Mouse (Mus musculus): ENCODE measurements around the gene Elmo1. TPM values are rescaled to one million over a fixed set of nuclear protein-coding genes. Genes with fewer than 3 reads are reported as not detected.

Gene Elmo1
- total RNA-seq, 2 experiments from 2014 or later, result 27.4 to 27.9 TPM

GRCm38 (mm10) chr13:20406470-20407213 is 316.2 kb downstream of the Elmo1 start:
- H3K27ac ChIP-seq, result no peak overlapping the region

DNA sequence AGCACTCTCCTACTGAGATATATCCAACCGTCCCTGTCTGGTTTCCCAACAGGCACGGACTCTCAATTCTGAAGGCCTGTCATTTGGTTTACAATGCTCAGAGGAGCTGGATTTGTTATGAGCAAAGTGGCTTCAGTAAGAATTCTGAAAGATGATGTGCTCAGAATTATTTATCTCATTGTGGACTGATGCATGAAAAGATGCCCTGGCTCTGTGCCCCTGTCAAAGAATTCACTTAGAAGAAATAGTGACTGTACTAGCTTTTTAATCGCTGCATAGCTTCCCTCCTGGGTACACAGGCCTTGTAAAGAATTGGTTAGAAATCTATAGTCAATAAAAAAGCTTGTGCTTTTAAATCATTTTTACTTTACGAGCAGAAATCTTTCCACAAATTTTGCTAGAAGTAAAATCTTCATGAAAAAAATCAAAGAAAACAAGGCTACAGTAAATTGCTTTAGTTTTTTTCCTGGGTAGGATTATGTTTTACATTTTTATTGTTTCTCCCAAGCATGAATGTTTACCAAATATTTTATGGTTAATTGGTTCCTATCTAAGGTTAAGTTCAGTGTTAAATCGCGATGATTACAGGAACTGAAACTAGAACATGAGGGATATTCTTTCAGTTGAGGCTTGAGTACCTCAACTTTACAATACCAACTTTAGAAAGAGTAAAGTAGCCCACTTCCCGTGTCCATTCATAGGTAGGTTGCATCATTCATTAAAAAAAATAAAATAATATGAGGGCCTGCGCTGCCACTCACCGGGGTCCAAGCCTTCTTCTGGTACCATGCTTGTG is 320.1 kb downstream of the Elmo1 start:
- no peak for DNase-seq (ENCODE audit: low spot score in 2 of 2)
- TF ChIP-seq CTCF (conservative IDR thresholded peaks at IDR 0.05), result no peak
- no peak overlapping the region for H3K27ac ChIP-seq
- no peak overlapping the region for H3K4me3 ChIP-seq

More at GRCm38 (mm10) chr13:20406470-20407213, 316.2 kb downstream of the Elmo1 start:
- H3K4me3 ChIP-seq, result no peak overlapping the region
- no peak for TF ChIP-seq CTCF (conservative IDR thresholded peaks at IDR 0.05)
- DNase-seq (ENCODE audit: low spot score in 2 of 2), result no peak

- H3K27ac ChIP-seq, result no peak overlapping the region
- no peak for DNase-seq (ENCODE audit: low spot score in 2 of 2)
- TF ChIP-seq CTCF (conservative IDR thresholded peaks at IDR 0.05), result no peak
- no peak overlapping the region for H3K4me3 ChIP-seq
Observed at GRCm38 (mm10) chr13:20416691-20417660, 326.6 kb downstream of the Elmo1 start.

GRCm38 (mm10) chr13:20430998-20431397 is 340.6 kb downstream of the Elmo1 start:
- DNase-seq (ENCODE audit: low spot score in 2 of 2), result no peak
- H3K27ac ChIP-seq, result no peak overlapping the region
- no peak overlapping the region for H3K4me3 ChIP-seq
- no peak for TF ChIP-seq CTCF (conservative IDR thresholded peaks at IDR 0.05)

DNA sequence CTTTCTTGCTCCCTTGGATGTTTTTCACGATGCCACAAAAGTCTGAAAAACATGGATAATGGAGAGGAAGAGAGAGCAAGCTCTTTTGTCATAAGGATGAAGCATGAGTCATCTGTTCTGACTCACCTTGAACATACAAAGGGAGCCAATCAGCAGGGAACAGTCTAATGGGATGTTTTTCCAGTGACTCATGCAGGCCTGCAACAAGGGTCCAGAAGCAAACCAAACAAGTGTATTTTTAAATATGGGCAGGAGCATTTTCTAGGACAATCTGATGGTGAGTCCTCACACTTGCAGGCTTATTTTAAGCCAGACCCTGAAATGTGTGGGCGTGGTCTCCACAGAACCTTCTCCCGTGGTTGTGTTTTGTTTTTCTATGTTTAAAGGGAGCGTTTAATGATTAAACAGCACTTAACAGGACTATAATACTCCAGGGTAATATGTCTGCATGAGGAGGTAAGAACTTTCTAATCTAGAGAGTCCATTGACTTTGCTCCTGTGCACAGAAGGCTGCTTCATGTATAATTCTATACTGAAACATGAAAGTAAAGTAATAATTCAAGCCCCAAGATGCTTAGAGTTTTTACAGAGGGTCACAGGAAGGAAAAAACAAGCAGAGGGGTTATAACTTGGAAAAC is 342.9 kb downstream of the Elmo1 start:
- peak in 1 of 2 experiments; percentile 8 for DNase-seq (ENCODE audit: low spot score in 2 of 2)
- H3K4me3 ChIP-seq, result no peak overlapping the region
- no peak for TF ChIP-seq CTCF (conservative IDR thresholded peaks at IDR 0.05)
- H3K27ac ChIP-seq, result no peak overlapping the region; the same call in 1 of the 2 replicates

GRCm38 (mm10) chr13:20434071-20434470 is 343.7 kb downstream of the Elmo1 start:
- no peak overlapping the region for H3K27ac ChIP-seq
- H3K4me3 ChIP-seq, result no peak overlapping the region
- DNase-seq (ENCODE audit: low spot score in 2 of 2), result no peak
- peak; percentile 37 for TF ChIP-seq CTCF (conservative IDR thresholded peaks at IDR 0.05)

GRCm38 (mm10) chr13:20439488-20439887 is 349.1 kb downstream of the Elmo1 start:
- no peak for TF ChIP-seq CTCF (conservative IDR thresholded peaks at IDR 0.05)
- no peak for DNase-seq (ENCODE audit: low spot score in 2 of 2)
- Histone ChIP-seq H3K27ac (no peak overlapping the region), H3K4me3 (no peak overlapping the region)

- Histone ChIP-seq H3K27ac (no peak overlapping the region), H3K4me3 (no peak overlapping the region)
- no peak for TF ChIP-seq CTCF (conservative IDR thresholded peaks at IDR 0.05)
- no peak for DNase-seq (ENCODE audit: low spot score in 2 of 2)
Observed at GRCm38 (mm10) chr13:20450831-20451353, 360.5 kb downstream of the Elmo1 start.

DNA sequence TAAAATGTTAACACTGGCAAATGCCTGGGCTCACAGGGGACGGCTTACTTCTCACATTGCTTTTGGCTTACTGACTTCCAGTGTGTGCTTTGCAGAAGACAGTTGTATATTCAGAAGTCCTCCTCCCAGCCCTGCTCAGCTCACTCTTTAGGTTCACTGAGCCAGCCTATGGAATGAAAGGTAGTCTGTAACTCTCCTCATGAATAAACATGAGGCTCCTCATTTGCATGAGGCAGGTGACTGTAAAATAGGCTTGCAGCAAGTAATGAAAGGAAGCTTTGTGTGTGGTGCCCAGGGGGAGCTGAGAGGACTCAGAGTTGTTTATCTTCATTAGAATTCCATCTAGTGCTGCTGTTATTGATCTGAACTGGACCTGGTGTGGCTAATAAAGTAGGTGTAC is 364.0 kb downstream of the Elmo1 start:
- H3K27ac ChIP-seq, result no peak overlapping the region
- no peak for TF ChIP-seq CTCF (conservative IDR thresholded peaks at IDR 0.05)
- no peak overlapping the region for H3K4me3 ChIP-seq
- DNase-seq (ENCODE audit: low spot score in 2 of 2), result no peak

DNA sequence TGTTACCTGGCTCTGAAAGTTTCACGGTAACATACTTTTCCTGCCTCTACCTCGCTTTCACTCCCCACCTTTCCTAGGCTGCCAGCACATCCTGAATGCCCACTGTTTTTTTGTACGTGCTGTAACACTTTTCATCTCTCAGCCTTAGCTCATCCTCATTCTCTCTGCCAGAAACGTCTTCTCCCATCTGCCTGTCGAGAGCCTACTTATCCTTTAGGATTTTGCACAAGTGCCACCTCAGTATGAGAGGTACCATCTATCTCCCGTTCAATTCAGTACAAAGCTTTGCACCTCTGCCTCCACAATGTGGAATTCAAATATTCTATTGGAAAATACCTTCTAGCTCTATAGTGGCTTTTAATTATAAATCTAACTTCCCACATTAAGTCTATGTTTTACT is 369.7 kb downstream of the Elmo1 start:
- no peak for TF ChIP-seq CTCF (conservative IDR thresholded peaks at IDR 0.05)
- Histone ChIP-seq H3K27ac (no peak overlapping the region), H3K4me3 (no peak overlapping the region)
- DNase-seq (ENCODE audit: low spot score in 2 of 2), result no peak

- no peak for TF ChIP-seq CTCF (conservative IDR thresholded peaks at IDR 0.05)
- H3K4me3 ChIP-seq, result no peak overlapping the region
- H3K27ac ChIP-seq, result no peak overlapping the region
- DNase-seq (ENCODE audit: low spot score in 2 of 2), result no peak
Observed at GRCm38 (mm10) chr13:20461616-20462015, 371.2 kb downstream of the Elmo1 start.

GRCm38 (mm10) chr13:20464161-20464560 is 373.8 kb downstream of the Elmo1 start:
- no peak for DNase-seq (ENCODE audit: low spot score in 2 of 2)
- no peak for TF ChIP-seq CTCF (conservative IDR thresholded peaks at IDR 0.05)
- no peak overlapping the region for H3K27ac ChIP-seq
- no peak overlapping the region for H3K4me3 ChIP-seq
